Mouse (Mus musculus): ENCODE measurements at regions not wholly inside any gene's neighbourhood (a gene's known extent, or its start where the extent isn't known, plus 50 kb on each side); places are given as distances from the start of the nearest gene placed in this dataset.
A peak's percentile ranks its signal among the peaks of the same experiment; 100 is the strongest.

- DNase-seq (ENCODE audit: low read depth, low spot score), result no peak
Measured at GRCm38 (mm10) chr1:127011901-127012300, 181.3 kb upstream of the Nckap5 start.

GRCm38 (mm10) chr1:127009699-127010098, 179.1 kb upstream of the Nckap5 start:
- no peak for DNase-seq (ENCODE audit: low read depth, low spot score)

GRCm38 (mm10) chr1:127001700-127002099, 171.1 kb upstream of the Nckap5 start:
- no peak for DNase-seq (ENCODE audit: low read depth, low spot score)

GRCm38 (mm10) chr1:126993061-126993640, 162.6 kb upstream of the Nckap5 start:
- DNase-seq (ENCODE audit: low read depth, low spot score), result no peak

GRCm38 (mm10) chr1:126992441-126992840, 161.8 kb upstream of the Nckap5 start:
- DNase-seq (ENCODE audit: low read depth, low spot score), result no peak

- DNase-seq (ENCODE audit: low read depth, low spot score), result no peak
Measured at GRCm38 (mm10) chr1:126982805-126983204, 152.2 kb upstream of the Nckap5 start.

GRCm38 (mm10) chr1:126980311-126980710, 149.7 kb upstream of the Nckap5 start:
- DNase-seq (ENCODE audit: low read depth, low spot score), result no peak

GRCm38 (mm10) chr1:126973871-126974270, 143.3 kb upstream of the Nckap5 start:
- no peak for DNase-seq (ENCODE audit: low read depth, low spot score)

- no peak for DNase-seq (ENCODE audit: low read depth, low spot score)
Measured at GRCm38 (mm10) chr1:126971777-126972421, 141.3 kb upstream of the Nckap5 start.

- no peak for DNase-seq (ENCODE audit: low read depth, low spot score)
Measured at GRCm38 (mm10) chr1:126971118-126971517, 140.5 kb upstream of the Nckap5 start.

- DNase-seq (ENCODE audit: low read depth, low spot score), result no peak
Measured at GRCm38 (mm10) chr1:126966394-126966793, 135.8 kb upstream of the Nckap5 start.

GRCm38 (mm10) chr1:126955839-126956720, 125.5 kb upstream of the Nckap5 start:
- DNase-seq (ENCODE audit: low read depth, low spot score), result no peak

- DNase-seq (ENCODE audit: low read depth, low spot score), result no peak
Measured at GRCm38 (mm10) chr1:126947860-126948259, 117.3 kb upstream of the Nckap5 start.

GRCm38 (mm10) chr1:126932658-126933057, 102.1 kb upstream of the Nckap5 start:
- no peak for DNase-seq (ENCODE audit: low read depth, low spot score)

GRCm38 (mm10) chr1:126931754-126932153, 101.2 kb upstream of the Nckap5 start:
- DNase-seq (ENCODE audit: low read depth, low spot score), result peak; percentile 7

GRCm38 (mm10) chr1:126931093-126931492, 100.5 kb upstream of the Nckap5 start:
- DNase-seq (ENCODE audit: low read depth, low spot score), result no peak

- DNase-seq (ENCODE audit: low read depth, low spot score), result no peak
Measured at GRCm38 (mm10) chr1:126930611-126931010, 100.0 kb upstream of the Nckap5 start.

- no peak for DNase-seq (ENCODE audit: low read depth, low spot score)
Measured at GRCm38 (mm10) chr1:126929666-126930065, 99.1 kb upstream of the Nckap5 start.

GRCm38 (mm10) chr1:126928186-126928585, 97.6 kb upstream of the Nckap5 start:
- DNase-seq (ENCODE audit: low read depth, low spot score), result no peak

GRCm38 (mm10) chr1:126925150-126926035, 94.8 kb upstream of the Nckap5 start:
- DNase-seq (ENCODE audit: low read depth, low spot score), result no peak

GRCm38 (mm10) chr1:126923981-126924380, 93.4 kb upstream of the Nckap5 start:
- no peak for DNase-seq (ENCODE audit: low read depth, low spot score)

GRCm38 (mm10) chr1:126922231-126922630, 91.6 kb upstream of the Nckap5 start:
- no peak for DNase-seq (ENCODE audit: low read depth, low spot score)
